Mouse (Mus musculus) hematopoietic multipotent progenitor cell, adult 10-12 weeks (in vitro differentiated cells): Measurements from ENCODE around the gene Fbxl21. TPM values are rescaled to one million over a fixed set of nuclear protein-coding genes. Genes with fewer than 3 reads are reported as not detected.

Experiments
- polyA plus RNA-seq: library from polyadenylated mRNA; stranded (reverse); fragments of >175 nt; gene quantifications from 2 replicates; pipeline ENCODE4 v1.2.3, GENCODE M21; 2012; ENCODE audit warnings: low replicate concordance

Fbxl21 gene
- polyA plus RNA-seq = 0.30 and 0.59 TPM in 2 replicates

GRCm38 (mm10) chr13:56522081-56522820, at the start of gene Fbxl21:
Fbxl21 (plus strand) TSS chr13:56522472.

DNA sequence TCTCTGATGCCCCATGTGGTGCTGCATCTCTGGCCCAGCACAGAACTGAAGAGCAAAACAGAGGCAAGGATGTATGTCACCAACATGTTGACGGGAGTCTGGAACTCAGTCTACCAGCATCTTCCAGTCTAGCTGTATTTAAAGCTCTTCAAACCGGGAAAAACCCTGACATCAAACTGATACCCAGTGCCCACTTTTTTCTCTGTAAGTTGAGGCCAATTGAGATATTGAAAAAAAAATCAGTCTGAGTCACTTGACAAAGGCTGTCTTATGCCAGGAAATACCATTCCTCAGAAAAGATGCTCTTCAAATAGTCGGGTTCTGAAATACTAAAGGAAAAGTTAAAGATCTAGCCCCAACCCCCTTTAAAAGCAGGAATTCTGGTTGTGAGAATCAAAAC, 40.1 kb upstream of the Fbxl21 start, which contains the start of gene Il9:
Gene Il9, minus strand, starts transcription at position 101 of the 400 bp plus-strand sequence.

GRCm38 (mm10) chr13:56548401-56548800, 26.1 kb downstream of the Fbxl21 start, which contains the start of gene Lect2:
Lect2 (minus strand) TSS chr13:56548502.

Other genes starting within 250 kb of the Fbxl21 start
- not detected in 2 replicates for gene Cxcl14, start 225.9 kb upstream of the Fbxl21 start, polyA plus RNA-seq
- not detected in 2 replicates for gene Gm3045, start 95.9 kb upstream of the Fbxl21 start, polyA plus RNA-seq
- not detected in 2 replicates for gene Slc25a48, start 84.1 kb upstream of the Fbxl21 start, polyA plus RNA-seq
- gene Il9, start 40.2 kb upstream of the Fbxl21 start, polyA plus RNA-seq = not detected in 2 replicates
- not detected in 2 replicates for gene Lect2, start 26.0 kb downstream of the Fbxl21 start, polyA plus RNA-seq
- gene Tgfbi, start 87.1 kb downstream of the Fbxl21 start, polyA plus RNA-seq = 90.3 and 207 TPM in 2 replicates
- 6.6 and 7.3 TPM in 2 replicates for gene Smad5, start 180.5 kb downstream of the Fbxl21 start, polyA plus RNA-seq
- gene Gm45623, start 231.4 kb downstream of the Fbxl21 start, polyA plus RNA-seq = not detected in 2 replicates